Mouse (Mus musculus) intestine, postnatal 0 days (tissue): ENCODE measurements around the gene Scube3. TPM values are rescaled to one million over a fixed set of nuclear protein-coding genes. Genes with fewer than 3 reads are reported as not detected.

Source experiments
- ATAC-seq: fragments of 200-750 bp; cut with Nextera tagmentation; 2 replicates; pipeline ENCODE4 v1.8.0; 2017; ENCODE audit warnings: mild to moderate bottlenecking, moderate TSS enrichment, moderate library complexity
- H3K27ac ChIP-seq: fragments of 300-500 bp; sonication (generic); 2 replicates; pipeline ENCODE4 v1.5.1; 2014; ENCODE audit warnings: mild to moderate bottlenecking, low read depth, low read length, moderate library complexity
- H3K27me3 ChIP-seq: fragments of 300-500 bp; sonication (generic); replicated peaks from 2 replicates; pipeline ENCODE4 v1.6.1; 2014; ENCODE audit warnings: low read length, mixed read lengths; ENCODE audit not compliant: control insufficient read depth, insufficient read depth
- H3K36me3 ChIP-seq: fragments of 300-500 bp; sonication (generic); 2 replicates; pipeline ENCODE4 v1.6.1; 2014; ENCODE audit warnings: mild to moderate bottlenecking, moderate library complexity; ENCODE audit not compliant: control insufficient read depth, insufficient read depth
- H3K4me1 ChIP-seq: fragments of 300-500 bp; sonication (generic); replicated peaks from 2 replicates; pipeline ENCODE4 v1.6.1; 2014; ENCODE audit warnings: antibody characterized with exemption, low read length, mixed read lengths; ENCODE audit not compliant: control insufficient read depth, insufficient read depth
- H3K4me2 ChIP-seq: fragments of 300-500 bp; sonication (generic); replicated peaks from 2 replicates; pipeline ENCODE4 v1.6.1; 2014; ENCODE audit warnings: low read depth, mild to moderate bottlenecking, moderate library complexity
- H3K4me3 ChIP-seq: fragments of 300-500 bp; sonication (generic); 2 replicates; pipeline ENCODE4 v1.5.1; 2014; ENCODE audit warnings: low read depth, low read length
- H3K9ac ChIP-seq: fragments of 300-500 bp; sonication (generic); 2 replicates; pipeline ENCODE4 v1.6.1; 2014; ENCODE audit warnings: mild to moderate bottlenecking, low read depth, low read length
- H3K9me3 ChIP-seq: fragments of 300-500 bp; sonication (generic); 2 replicates; pipeline ENCODE4 v1.6.1; 2016; ENCODE audit warnings: mixed run types; ENCODE audit not compliant: control insufficient read depth
- CTCF ChIP-seq: sonication (generic); IDR thresholded peaks from 2 replicates; pipeline ENCODE4 v1.5.1; 2016; ENCODE audit warnings: low read depth, mild to moderate bottlenecking, control low read depth, antibody characterized with exemption, moderate library complexity
- WGBS: fragments of 180-500 bp; shearing (Covaris S2); extraction: QIAGEN DNeasy Blood & Tissue Kit; methylation state at CpG from one replicate; pipeline ENCODE4 v1.1.7; 2014; 5-methylcytosine and 5-hydroxymethylcytosine counted together
- polyA plus RNA-seq: library from polyadenylated mRNA; unstranded; fragments of >200 nt; fragmentation: Nextera tagmentation; extraction: Ambion mirVana; gene quantifications from 2 replicates; pipeline ENCODE4 v1.2.1, GENCODE M21; 2015

Scube3 gene
- polyA plus RNA-seq, 1 experiment from 2014 or later = 0.57 TPM

GRCm38 (mm10) chr17:28161310-28161881, 19.5 kb downstream of the Scube3 start:
- ATAC-seq = no peak
- Histone ChIP-seq H3K27me3 (no peaks in the 10 kb centered on the region), H3K9ac (no peak overlapping the region), H3K27ac (no peak overlapping the region), H3K4me2 (no peak overlapping the region), H3K4me3 (no peak overlapping the region), H3K9me3 (no peaks in the 10 kb centered on the region), H3K36me3 (no peaks in the 10 kb centered on the region), H3K4me1 (no peaks in the 10 kb centered on the region)
- 47% methylated on average over 11 of the region's 11 CpGs for WGBS
- TF ChIP-seq CTCF = no peak

GRCm38 (mm10) chr17:28163666-28164065, 21.7 kb downstream of the Scube3 start:
- H3K4me1 ChIP-seq = no peaks in the 10 kb centered on the region
- H3K27me3 ChIP-seq = no peaks in the 10 kb centered on the region
- no peak overlapping the region for H3K9ac ChIP-seq
- WGBS = 17% methylated on average over 6 of the region's 6 CpGs
- no peaks in the 10 kb centered on the region for H3K36me3 ChIP-seq
- no peak overlapping the region for H3K27ac ChIP-seq
- no peaks in the 10 kb centered on the region for H3K9me3 ChIP-seq
- no peak overlapping the region for H3K4me2 ChIP-seq
- H3K4me3 ChIP-seq = no peak overlapping the region
- peak; percentile 99 for TF ChIP-seq CTCF
- ATAC-seq = 0 out of 2 replicates have a peak, but pooled peaks have one; percentile 22

- Histone ChIP-seq H3K4me3 (no peak overlapping the region), H3K27me3 (no peaks in the 10 kb centered on the region), H3K4me1 (no peaks in the 10 kb centered on the region), H3K4me2 (no peak overlapping the region), H3K27ac (no peak overlapping the region), H3K9me3 (no peaks in the 10 kb centered on the region), H3K36me3 (no peaks in the 10 kb centered on the region), H3K9ac (no peak overlapping the region)
- WGBS = 83% methylated on average over 6 of the region's 6 CpGs
- ATAC-seq = no peak
- TF ChIP-seq CTCF = no peak
These were observed 28.7 kb downstream of the Scube3 start for GRCm38 (mm10) chr17:28170460-28171305.

GRCm38 (mm10) chr17:28172690-28173089, 30.7 kb downstream of the Scube3 start:
- Histone ChIP-seq H3K4me2 (no peak overlapping the region), H3K36me3 (no peaks in the 10 kb centered on the region), H3K4me3 (no peak overlapping the region), H3K27me3 (no peaks in the 10 kb centered on the region), H3K9ac (no peak overlapping the region), H3K9me3 (no peaks in the 10 kb centered on the region), H3K27ac (no peak overlapping the region), H3K4me1 (no peaks in the 10 kb centered on the region)
- WGBS = 63% methylated on average over 9 of the region's 9 CpGs
- no peak for ATAC-seq
- no peak for TF ChIP-seq CTCF

GRCm38 (mm10) chr17:28176775-28177539, 35.0 kb downstream of the Scube3 start, which contains the start of gene Zfp523:
Gene Zfp523 (plus strand): TSS chr17:28177129.
- under 1% methylated on average over 69 of the region's 82 CpGs for WGBS
- Histone ChIP-seq H3K4me3 (peak within 1 kb of the TSS; percentile 85), H3K27ac (peak within 1 kb of the TSS; percentile 90), H3K36me3 (no peaks in the 10 kb centered on the region; the same call in 1 of the 2 replicates), H3K9me3 (no peaks in the 10 kb centered on the region), H3K4me2 (peak within 1 kb of the TSS; percentile 82), H3K27me3 (no peaks in the 10 kb centered on the region), H3K4me1 (0 out of 2 replicates have a peak, but pooled peaks cover 3% of the 10 kb centered on the region), H3K9ac (peak within 1 kb of the TSS; percentile 91)
- ATAC-seq = peak; percentile 93
- no peak for TF ChIP-seq CTCF
